Mouse (Mus musculus): Measurements from ENCODE around the gene Cacna1a.

GRCm38 (mm10) chr8:84416041-84416440 lies 27.8 kb downstream of the Cacna1a start:
- no peak for TF ChIP-seq POLR2A (IDR thresholded peaks at IDR 0.05; ENCODE audit: extremely low read depth, insufficient read depth, low read length)
- no peak for TF ChIP-seq CTCF (IDR thresholded peaks at IDR 0.05; ENCODE audit: extremely low read depth, insufficient read depth, low read length)

All from cortical plate, adult 2 months (tissue).